Mouse (Mus musculus) ES-Bruce4 (cell line): ENCODE measurements around the gene Gjc3. TPM values are rescaled to one million over a fixed set of nuclear protein-coding genes. Genes with fewer than 3 reads are reported as not detected.
A peak's percentile ranks its signal among the peaks of the same experiment; 100 is the strongest.

Experiments used
- H3K27ac ChIP-seq: 2 replicates; pipeline ENCODE4 v1.5.1; 2012; ENCODE audit warnings: low read length, inconsistent platforms; ENCODE audit not compliant: insufficient read depth
- H3K27me3 ChIP-seq: 2 replicates; pipeline ENCODE4 v1.6.1; 2012; ENCODE audit warnings: mild to moderate bottlenecking, low read length, inconsistent platforms; ENCODE audit not compliant: control insufficient read depth, poor library complexity, insufficient read depth, severe bottlenecking
- H3K36me3 ChIP-seq: 2 replicates; pipeline ENCODE4 v1.6.1; 2012; ENCODE audit warnings: inconsistent platforms, mild to moderate bottlenecking, low read length, moderate library complexity; ENCODE audit not compliant: control insufficient read depth, poor library complexity, insufficient read depth, severe bottlenecking
- H3K4me1 ChIP-seq: one replicate; pipeline ENCODE4 v1.8.1; 2011; ENCODE audit warnings: low read length; ENCODE audit not compliant: control insufficient read depth, insufficient read depth
- H3K4me3 ChIP-seq: 2 replicates; pipeline ENCODE4 v1.5.1; 2011; ENCODE audit warnings: low read depth, mild to moderate bottlenecking, low read length
- H3K9ac ChIP-seq: 2 replicates; pipeline ENCODE4 v1.6.1; 2012; ENCODE audit warnings: low read depth, mild to moderate bottlenecking, inconsistent platforms; ENCODE audit not compliant: poor library complexity, severe bottlenecking
- H3K9me3 ChIP-seq: replicated peaks from 2 replicates; pipeline ENCODE4 v1.6.1; 2012; ENCODE audit warnings: mild to moderate bottlenecking, low read length, inconsistent platforms; ENCODE audit not compliant: control insufficient read depth, poor library complexity, insufficient read depth, severe bottlenecking
- CTCF ChIP-seq: IDR thresholded peaks from one replicate; pipeline ENCODE4 v1.8.1; 2011; ENCODE audit warnings: low read depth, low read length
- EP300 ChIP-seq: IDR thresholded peaks from 2 replicates; pipeline ENCODE4 v1.6.1; 2011; ENCODE audit warnings: low read depth, low read length; ENCODE audit not compliant: insufficient read depth
- POLR2A ChIP-seq: IDR thresholded peaks from one replicate; pipeline ENCODE4 v1.8.1; 2011; ENCODE audit warnings: low read length; ENCODE audit not compliant: insufficient read depth
- polyA plus RNA-seq: library from polyadenylated mRNA; stranded (reverse); fragments of >200 nt; gene quantifications from 2 replicates; pipeline ENCODE4 v1.2.4, GENCODE M21; 2011; ENCODE audit warnings: low read depth; ENCODE audit not compliant: missing spikeins, insufficient read depth, insufficient read length

Gjc3 gene
- polyA plus RNA-seq, 1 experiment, result not detected

DNA sequence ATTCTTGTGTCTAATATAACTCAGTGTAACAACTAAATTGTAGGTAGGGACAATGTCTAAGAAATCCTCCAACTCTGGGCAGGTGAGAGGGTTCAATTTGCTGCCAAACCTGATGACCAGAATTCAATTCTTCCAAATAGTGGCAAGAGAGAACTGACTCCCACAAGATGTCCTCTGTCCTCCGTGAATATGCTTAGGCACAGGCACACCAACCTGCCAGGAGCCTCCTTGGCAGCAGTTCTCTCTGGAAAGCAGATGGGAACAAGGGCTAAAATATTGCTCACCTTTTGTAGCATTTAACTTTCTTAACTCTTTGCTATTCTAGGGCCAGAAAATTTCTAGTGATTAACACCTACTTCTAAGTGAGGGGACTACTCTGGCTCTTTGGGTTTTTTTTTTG lies 14.4 kb upstream of the Gjc3 start:
- Histone ChIP-seq H3K36me3 (no peaks in the 10 kb centered on the region), H3K9ac (no peak overlapping the region), H3K4me1 (no peaks in the 10 kb centered on the region), H3K4me3 (no peak overlapping the region), H3K27ac (no peak overlapping the region), H3K27me3 (no peaks in the 10 kb centered on the region), H3K9me3 (no peaks in the 10 kb centered on the region)
- TF ChIP-seq POLR2A, result no peak
- no peak for TF ChIP-seq EP300
- no peak for TF ChIP-seq CTCF

GRCm38 (mm10) chr5:137975434-137975833 lies 12.5 kb upstream of the Gjc3 start:
- Histone ChIP-seq H3K4me1 (no peaks in the 10 kb centered on the region), H3K36me3 (no peaks in the 10 kb centered on the region), H3K9ac (no peak overlapping the region), H3K27ac (no peak overlapping the region), H3K4me3 (no peak overlapping the region), H3K27me3 (no peaks in the 10 kb centered on the region), H3K9me3 (no peaks in the 10 kb centered on the region)
- TF ChIP-seq CTCF (no peak), POLR2A (no peak), EP300 (no peak)

DNA sequence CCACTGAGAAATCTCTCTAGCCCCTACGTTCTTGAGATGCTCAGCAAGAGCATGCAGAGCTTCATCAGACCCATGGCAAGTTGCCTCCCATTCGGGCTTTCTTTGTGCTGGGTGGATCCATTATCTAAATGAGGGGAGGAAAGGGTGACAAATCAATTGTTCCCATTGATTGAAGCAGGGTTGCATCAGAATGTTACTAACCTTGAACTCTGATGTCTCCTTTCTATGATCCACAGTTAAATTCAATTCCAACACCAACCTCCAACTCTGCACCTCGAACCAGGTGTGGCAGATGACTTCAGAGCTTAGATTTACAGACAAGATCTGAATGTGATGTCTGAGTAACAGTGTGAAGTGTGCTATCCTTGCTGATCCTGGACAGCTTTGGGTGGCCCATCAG lies 11.8 kb upstream of the Gjc3 start:
- TF ChIP-seq EP300 (no peak), POLR2A (no peak), CTCF (no peak)
- Histone ChIP-seq H3K9ac (no peak overlapping the region), H3K27ac (no peak overlapping the region)

DNA sequence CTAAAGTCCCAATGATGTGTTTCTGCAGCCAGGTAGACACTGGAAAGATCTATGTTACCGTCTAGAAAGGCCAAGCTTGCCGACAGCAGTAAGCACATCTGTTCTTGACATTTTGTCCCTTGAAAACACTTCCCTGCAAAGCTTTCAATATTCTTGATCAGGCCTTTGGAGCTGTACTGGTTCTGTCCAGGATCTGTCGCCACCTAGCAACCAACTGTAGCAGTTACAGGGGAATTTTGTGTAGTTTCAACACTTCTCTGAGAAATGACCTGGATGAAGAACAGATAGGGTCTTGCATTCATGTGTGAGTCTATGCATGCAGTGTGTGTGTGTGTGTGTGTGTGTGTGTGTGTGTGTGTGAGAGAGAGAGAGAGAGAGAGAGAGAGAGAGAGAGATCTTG lies 10.8 kb upstream of the Gjc3 start:
- Histone ChIP-seq H3K27ac (no peak overlapping the region), H3K4me1 (no peaks in the 10 kb centered on the region), H3K36me3 (no peaks in the 10 kb centered on the region), H3K4me3 (no peak overlapping the region), H3K9ac (no peak overlapping the region), H3K9me3 (no peaks in the 10 kb centered on the region), H3K27me3 (no peaks in the 10 kb centered on the region)
- TF ChIP-seq POLR2A (no peak), CTCF (peak; percentile 9)

More for the DNA sequence above, 11.8 kb upstream of the Gjc3 start:
- Histone ChIP-seq H3K9me3 (no peaks in the 10 kb centered on the region), H3K4me1 (no peaks in the 10 kb centered on the region), H3K27me3 (no peaks in the 10 kb centered on the region), H3K36me3 (no peaks in the 10 kb centered on the region), H3K4me3 (no peak overlapping the region)

GRCm38 (mm10) chr5:137973161-137973560 lies 10.3 kb upstream of the Gjc3 start:
- Histone ChIP-seq H3K9ac (no peak overlapping the region), H3K4me3 (no peak overlapping the region), H3K9me3 (no peaks in the 10 kb centered on the region), H3K4me1 (no peaks in the 10 kb centered on the region), H3K27me3 (no peaks in the 10 kb centered on the region), H3K27ac (no peak overlapping the region), H3K36me3 (no peaks in the 10 kb centered on the region)
- no peak for TF ChIP-seq POLR2A
- no peak for TF ChIP-seq CTCF
- TF ChIP-seq EP300, result no peak

- no peaks in the 10 kb centered on the region for H3K36me3 ChIP-seq
- H3K9ac ChIP-seq, result no peak overlapping the region
- H3K4me3 ChIP-seq, result no peak overlapping the region
- H3K4me1 ChIP-seq, result no peaks in the 10 kb centered on the region
- no peaks in the 10 kb centered on the region for H3K9me3 ChIP-seq
- no peak overlapping the region for H3K27ac ChIP-seq
- TF ChIP-seq EP300, result no peak
- no peaks in the 10 kb centered on the region for H3K27me3 ChIP-seq
Observed at GRCm38 (mm10) chr5:137966492-137966891, 3.6 kb upstream of the Gjc3 start.
